Mouse (Mus musculus) kidney, adult 11 months (tissue): ENCODE measurements at regions not wholly inside any gene's neighbourhood (a gene's known extent, or its start where the extent isn't known, plus 50 kb on each side); places are given as distances from the start of the nearest gene placed in this dataset.

ENCODE experiments used
- DNase-seq: peaks from one replicate; pipeline ENCODE4 v3.0.0; 2022

DNA sequence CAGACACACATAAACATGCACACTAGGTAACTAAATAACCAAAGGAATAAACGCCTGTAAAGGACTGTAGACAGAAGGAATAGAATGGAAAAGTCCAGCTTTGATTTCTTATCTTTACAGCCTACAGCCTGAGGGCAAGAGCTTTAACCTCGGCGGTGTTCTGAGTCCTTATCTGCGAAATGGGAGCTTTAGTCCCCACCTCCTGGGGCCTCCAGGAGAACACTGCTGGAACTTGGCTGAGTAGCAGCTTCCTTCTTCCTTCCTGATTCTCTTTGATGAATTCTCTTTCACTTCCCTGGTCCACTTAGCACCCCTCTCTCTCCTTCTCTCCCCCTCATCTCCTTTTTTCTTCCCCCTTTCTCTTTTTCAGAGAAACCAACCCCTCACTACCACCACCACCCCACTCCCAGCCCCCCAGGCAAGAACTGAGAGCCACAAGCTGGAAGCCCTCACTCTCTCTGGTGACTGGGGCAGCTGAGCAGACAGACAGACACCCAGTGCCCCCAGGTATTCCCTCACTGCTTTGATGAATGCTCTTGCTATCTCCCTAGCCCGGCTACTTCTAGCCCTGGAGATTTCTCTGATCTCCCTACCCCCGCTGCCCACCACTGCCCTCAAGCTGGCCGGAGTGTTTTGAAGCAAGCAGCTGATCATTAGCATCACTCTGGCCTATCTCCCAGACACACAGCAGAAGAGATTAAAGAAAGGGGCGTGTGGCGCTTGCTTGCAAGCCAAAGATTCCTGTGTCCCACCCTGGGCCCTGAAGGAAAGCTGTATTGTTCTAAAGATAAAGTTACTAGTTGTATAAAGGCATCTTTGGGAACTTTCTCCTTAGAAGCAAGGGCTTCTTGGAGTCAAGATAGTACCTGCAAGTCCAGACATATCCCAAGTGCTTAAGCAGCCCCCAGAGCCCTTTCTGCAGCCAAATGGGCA lies 81.9 kb upstream of the Tbx3 start:
- DNase-seq: no peak

- no peak for DNase-seq
Observed at GRCm38 (mm10) chr5:119591271-119591670, 79.2 kb upstream of the Tbx3 start.

GRCm38 (mm10) chr5:119592891-119593290 lies 77.6 kb upstream of the Tbx3 start:
- no peak for DNase-seq

- no peak for DNase-seq
Observed at GRCm38 (mm10) chr5:119594541-119594940, 75.9 kb upstream of the Tbx3 start.

DNA sequence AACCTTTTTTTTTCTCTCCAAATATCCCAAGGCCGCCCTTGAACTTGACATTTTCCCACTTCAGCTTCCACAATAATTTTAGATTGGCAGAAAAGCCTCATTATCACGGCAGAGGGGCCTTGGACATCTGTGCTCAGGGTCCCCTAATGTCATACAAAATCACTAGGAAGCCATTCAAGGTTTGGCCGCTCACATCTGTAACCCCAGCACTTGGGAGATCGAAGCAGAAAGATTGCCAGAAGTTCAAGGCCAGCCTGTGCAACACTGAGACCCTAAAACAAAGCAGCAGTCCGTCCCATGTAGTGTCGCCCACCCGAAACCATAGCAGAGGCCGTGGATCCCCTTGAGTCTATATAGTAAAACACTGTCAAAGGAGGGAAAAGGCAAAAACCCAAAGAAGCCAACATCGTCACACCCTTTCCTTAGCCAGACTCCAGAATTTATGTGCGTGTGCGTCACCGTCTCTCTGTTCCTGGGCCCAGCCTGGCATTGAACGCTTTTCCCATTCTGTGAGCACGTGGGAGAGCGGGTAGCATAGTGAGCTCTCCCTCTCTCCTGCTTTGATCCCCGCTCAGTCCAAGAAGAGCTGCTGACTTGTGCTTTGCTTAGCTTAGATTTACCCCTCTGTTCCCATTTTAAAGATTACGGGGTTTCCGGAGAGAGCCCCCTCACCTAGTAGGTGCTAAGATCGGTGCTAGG lies 74.0 kb upstream of the Tbx3 start:
- no peak for DNase-seq

DNA sequence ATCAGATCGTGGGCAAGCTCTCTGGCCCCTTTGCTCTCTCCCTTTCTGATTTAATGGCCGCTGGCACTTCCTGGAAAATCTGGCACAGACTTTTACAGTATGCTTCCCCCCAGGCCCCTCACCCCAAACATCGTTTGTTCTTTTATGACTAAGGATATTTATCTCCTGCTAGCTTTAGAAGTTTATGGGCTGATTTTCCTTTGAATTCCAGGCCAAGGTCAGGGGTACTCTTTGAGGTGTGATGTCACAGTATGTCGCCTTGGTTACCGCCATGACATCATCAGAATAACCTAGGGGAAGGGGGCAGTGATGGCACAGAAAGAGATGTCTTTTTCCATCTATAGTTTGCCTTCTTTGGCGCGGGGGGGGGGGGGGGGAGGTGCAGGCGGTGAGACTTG lies 73.5 kb upstream of the Tbx3 start:
- DNase-seq: no peak

DNA sequence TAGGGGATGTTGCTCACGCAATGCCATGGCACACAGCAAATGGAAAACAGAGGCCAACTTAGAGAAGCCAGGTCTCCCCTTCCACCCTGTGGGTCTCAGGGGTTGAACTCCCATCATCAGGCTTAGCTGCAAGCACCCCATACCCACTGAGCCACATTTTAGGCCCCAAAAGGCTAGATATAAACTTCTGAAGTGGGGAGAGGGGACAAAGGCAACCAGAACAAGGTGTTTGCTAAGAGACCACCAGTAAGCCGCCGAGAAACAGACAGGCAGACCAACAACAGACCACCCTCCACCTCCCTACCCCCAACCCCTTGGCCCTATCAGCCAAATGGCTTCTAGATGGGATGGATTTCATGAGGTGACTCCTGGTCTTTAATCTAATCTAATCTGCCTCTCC lies 72.9 kb upstream of the Tbx3 start:
- no peak for DNase-seq

DNA sequence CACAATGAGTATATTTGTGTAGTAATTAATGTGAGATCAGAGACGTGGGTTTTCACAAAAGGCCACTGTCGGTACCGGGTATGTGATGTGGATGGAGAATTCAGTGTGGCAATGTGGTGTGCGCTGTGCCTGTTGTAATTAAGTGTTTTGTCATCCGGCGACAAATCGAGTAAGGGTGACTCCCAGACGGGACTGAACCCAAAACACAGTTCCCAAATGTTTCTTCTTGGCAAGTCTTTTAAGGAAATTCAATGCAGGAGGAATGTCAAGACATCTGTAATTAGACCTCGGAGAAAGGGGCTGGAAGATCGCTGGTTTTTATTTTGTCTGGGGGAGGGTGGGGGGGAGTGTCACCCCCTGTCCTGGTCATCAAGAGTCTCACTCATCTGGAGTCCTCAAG lies 72.3 kb upstream of the Tbx3 start:
- no peak for DNase-seq

- DNase-seq: no peak
Observed at GRCm38 (mm10) chr5:119601390-119601789, 69.1 kb upstream of the Tbx3 start.

DNA sequence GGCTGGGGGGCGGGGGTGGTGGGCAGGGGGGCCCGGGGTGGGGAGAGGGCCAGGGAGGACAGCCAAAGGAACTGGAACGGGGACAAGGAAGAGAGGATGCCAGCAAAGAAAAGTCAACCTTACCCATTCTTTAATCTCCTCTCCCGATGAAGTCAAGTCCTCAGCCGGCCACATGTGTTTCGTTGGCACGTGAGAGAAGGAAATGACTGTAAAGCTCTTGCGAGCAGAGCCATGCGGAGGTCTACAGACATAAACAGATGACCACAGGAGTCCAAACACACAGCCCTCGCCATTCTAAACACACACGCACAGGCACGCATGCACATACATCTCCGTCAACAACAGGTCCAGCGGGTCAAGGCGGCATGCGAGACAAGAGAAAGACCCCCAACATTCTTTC lies 68.5 kb upstream of the Tbx3 start:
- no peak for DNase-seq

DNA sequence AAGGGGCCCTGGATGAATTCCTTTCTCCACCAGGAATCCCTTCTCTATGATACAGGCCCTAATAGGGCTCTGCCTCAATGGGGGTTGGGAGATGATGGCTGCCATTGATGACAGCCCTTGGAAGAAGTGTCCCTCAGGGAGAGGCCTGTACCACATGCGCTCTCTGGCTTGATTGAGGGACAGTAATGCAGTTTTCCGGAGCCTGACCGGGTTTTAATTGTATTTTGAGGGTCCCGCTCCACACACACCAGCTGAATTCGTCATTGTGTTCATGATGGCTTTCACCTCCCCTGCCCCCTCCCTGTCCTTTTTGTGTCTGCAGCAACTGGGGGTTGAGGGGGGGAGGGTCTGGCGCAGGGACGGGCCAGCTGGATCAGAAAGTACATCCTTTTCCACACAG lies 65.0 kb upstream of the Tbx3 start:
- DNase-seq: no peak

- DNase-seq: no peak
Observed at GRCm38 (mm10) chr5:119613413-119613812, 57.1 kb upstream of the Tbx3 start.

DNA sequence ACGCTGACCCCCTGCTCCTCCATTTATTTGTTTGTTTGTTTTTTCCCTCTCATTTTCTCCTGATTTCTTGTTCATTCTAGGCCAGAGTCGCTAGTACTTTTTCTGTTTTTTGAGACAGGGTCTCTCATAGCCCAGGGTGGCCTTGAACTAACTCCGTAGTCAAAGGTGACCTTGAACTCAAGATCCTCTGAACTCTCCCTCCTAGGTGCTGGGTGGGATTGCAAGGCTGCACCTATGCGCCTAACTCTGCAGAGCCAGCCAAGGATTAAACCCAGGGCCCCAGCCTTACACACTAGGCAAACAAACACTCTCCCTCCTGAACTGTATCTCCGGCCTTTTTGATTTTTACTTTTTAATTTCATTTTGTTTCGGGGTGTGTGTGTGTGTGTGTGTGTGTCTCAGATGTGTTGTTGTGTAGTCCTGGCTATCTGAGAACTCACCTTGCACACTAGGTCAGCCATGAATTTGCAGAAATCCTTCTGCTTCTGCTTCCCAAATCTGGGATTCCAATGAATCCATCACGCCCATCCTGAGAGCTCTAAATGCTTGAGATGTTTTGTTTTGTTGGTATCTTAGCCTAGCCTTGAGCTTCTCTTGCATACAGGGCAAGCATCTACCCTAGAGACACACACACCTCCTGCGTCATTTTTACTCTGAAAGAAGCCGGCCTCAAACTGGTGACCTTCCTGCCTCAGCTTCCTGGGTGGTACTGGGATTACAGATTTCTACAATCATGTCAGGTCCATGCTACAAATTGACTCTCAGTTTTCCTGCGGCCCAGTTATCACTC lies 56.3 kb upstream of the Tbx3 start:
- no peak for DNase-seq

GRCm38 (mm10) chr5:119615681-119616080 lies 54.8 kb upstream of the Tbx3 start:
- DNase-seq: no peak

- no peak for DNase-seq
Observed at GRCm38 (mm10) chr5:119617856-119618255, 52.6 kb upstream of the Tbx3 start.

GRCm38 (mm10) chr5:119619906-119620305 lies 50.6 kb upstream of the Tbx3 start:
- no peak for DNase-seq
